Mouse (Mus musculus) lung, adult 2 months (tissue): ENCODE data around the gene Ldlr.

Experiments
- CTCF ChIP-seq: fragments of 200-500 bp; IDR thresholded peaks from 2 replicates; pipeline ENCODE4 v1.5.1; 2011; ENCODE audit warnings: mild to moderate bottlenecking, low read length, control low read depth; ENCODE audit not compliant: insufficient read depth
- POLR2A ChIP-seq: fragments of 200-500 bp; IDR thresholded peaks from 2 replicates; pipeline ENCODE4 v1.6.1; 2011; ENCODE audit warnings: low read depth, mild to moderate bottlenecking, control low read depth, low read length, borderline replicate concordance; ENCODE audit errors: extremely low read depth

- TF ChIP-seq POLR2A (no peak), CTCF (no peak)
These were observed 13.9 kb downstream of the Ldlr start for GRCm38 (mm10) chr9:21737188-21737587.
